Mouse (Mus musculus) megakaryocyte, embryonic 14.5 days (primary cell): ENCODE data around the gene Garnl3.

Experiments
- FLI1 ChIP-seq: IDR thresholded peaks from 2 replicates; pipeline ENCODE4 v1.6.1; 2012; ENCODE audit warnings: low read length, inconsistent platforms, mixed read lengths
- GATA1 ChIP-seq: IDR thresholded peaks from 3 replicates; pipeline ENCODE4 v1.6.1; 2012; ENCODE audit warnings: mixed read lengths, low read length, inconsistent platforms, borderline replicate concordance

GRCm38 (mm10) chr2:33074931-33075330, 56.5 kb downstream of the Garnl3 start:
- TF ChIP-seq GATA1 (no peak), FLI1 (no peak)
